Mouse (Mus musculus): Measurements from ENCODE around the gene Pcgf5. TPM values are rescaled to one million over a fixed set of nuclear protein-coding genes. Genes with fewer than 3 reads are reported as not detected.

The Pcgf5 gene
- total RNA-seq, 2 experiments from 2014 or later = 68.8 to 76.0 TPM

DNA sequence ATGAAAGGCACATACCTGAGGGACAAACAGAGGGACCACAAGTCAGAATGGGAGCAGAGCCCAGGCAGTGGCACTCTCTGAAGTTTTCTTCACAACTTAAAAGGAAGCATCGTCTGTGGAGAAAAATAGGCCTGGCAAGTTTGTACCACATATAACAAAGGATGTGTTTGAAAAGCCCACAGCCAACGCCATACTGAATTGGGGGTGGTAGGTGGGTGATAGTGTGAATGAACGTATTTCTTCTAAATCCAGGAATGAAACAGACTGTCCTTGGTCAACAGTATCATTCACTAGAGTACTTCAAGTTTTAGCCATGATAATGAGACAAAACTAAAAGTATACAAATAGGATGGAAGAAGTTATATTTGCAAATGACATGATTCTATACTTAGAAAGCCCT is 123.2 kb downstream of the Pcgf5 start:
- DNase-seq = no peak
- intact Hi-C loops (cut with DNase I) = loop anchor here (5.0 to 10.0 kb wide), 2 partner anchors 61 to 453 kb away; partner anchors contain the start of gene Btaf1

- DNase-seq = no peak
- intact Hi-C loops (cut with DNase I) = loop anchor here (10.0 kb wide), 1 partner anchor 448 kb away; the partner anchor contains the start of gene Btaf1
Measured at GRCm38 (mm10) chr19:36476596-36476995, 128.5 kb downstream of the Pcgf5 start.

DNA sequence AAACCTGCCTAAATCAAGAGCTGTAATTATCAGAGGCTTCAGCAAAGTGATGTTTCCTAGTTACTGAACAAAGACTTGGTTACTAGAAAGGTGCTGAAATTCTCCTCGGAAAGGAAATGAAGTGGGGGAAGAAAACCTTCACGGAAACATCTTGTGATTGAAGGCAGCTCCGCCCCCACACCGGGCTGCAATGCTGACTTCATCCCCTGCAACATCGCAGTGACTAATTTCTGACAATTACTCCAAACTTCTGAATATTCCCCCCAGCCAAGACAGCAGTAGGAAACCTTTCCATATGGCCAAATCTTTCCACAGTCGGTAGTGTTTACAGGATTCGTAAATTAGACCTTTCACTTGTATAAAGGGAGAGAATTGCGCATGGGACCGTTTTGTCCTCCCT is 129.0 kb downstream of the Pcgf5 start:
- no peak for DNase-seq
- intact Hi-C loops (cut with DNase I) = loop anchor here (10.0 kb wide), 1 partner anchor 448 kb away; the partner anchor contains the start of gene Btaf1

DNA sequence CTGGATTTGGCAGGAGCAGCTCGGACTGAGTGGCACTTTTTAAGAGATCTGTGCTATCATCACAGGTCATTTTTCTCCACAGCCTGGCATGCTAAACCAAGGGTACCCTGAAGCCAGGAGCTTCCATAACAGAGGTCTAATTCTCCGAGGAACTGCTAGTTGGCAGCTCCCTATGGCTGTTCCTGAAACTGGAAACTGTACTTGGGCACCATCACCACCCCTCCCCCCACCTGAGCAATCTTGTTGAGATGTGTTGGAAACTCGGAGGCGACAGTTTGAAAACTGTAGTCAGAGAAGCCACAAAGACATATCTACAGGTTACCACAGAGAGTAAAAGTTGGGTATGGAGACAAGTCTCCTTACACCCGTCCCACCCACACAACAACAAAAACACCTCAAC is 129.6 kb downstream of the Pcgf5 start:
- no peak for DNase-seq
- intact Hi-C loops (cut with DNase I) = loop anchor here (10.0 kb wide), 1 partner anchor 447 kb away; the partner anchor contains the start of gene Btaf1

GRCm38 (mm10) chr19:36490911-36491310 is 142.8 kb downstream of the Pcgf5 start:
- intact Hi-C loops (cut with DNase I) = no loop called here
- no peak for DNase-seq

- intact Hi-C loops (cut with DNase I) = no loop called here
Measured at GRCm38 (mm10) chr19:36495555-36495954, 147.4 kb downstream of the Pcgf5 start.

GRCm38 (mm10) chr19:36496532-36496931 is 148.4 kb downstream of the Pcgf5 start:
- no peak for DNase-seq
- intact Hi-C loops (cut with DNase I) = no loop called here

More at GRCm38 (mm10) chr19:36495555-36495954, 147.4 kb downstream of the Pcgf5 start:
- no peak for DNase-seq

DNA sequence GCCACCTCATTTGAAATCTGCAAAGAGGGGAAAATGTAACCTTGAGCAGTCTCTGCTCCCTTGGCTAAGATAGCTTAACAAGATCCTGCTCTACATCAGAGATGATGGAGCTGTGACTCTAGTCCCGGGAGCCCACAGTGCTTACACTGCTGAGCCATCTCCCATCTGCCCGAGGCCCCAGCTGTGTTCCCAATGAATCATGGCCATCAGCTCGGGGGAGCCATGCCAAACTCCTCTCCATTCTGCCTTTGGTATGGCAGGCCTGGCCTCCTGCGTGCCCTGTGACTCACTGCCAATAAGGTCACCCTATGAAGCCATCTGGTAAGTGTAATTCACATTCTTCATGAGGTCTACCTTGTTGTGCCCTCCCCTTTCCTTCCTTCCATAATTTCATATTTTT is 149.0 kb downstream of the Pcgf5 start:
- intact Hi-C loops (cut with DNase I) = no loop called here
- no peak for DNase-seq

DNA sequence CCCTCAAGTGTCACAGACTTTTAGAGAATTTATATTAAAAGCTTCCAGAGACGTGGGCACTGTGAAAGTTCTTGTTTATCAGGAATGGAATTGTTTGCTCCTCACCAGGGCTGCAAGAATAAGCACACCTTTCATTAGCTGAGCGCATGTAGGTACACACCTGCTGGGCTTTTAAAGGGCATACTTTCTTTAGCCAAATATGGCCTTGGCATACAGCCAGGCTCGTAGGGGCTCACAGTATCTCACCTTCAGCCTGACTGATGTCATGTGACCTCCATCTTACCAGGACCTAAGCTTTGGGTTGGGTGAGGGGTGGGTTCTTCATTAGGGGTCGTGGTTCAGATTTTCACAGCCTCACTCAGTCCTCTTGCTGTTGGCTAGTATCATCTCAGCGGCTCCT is 149.6 kb downstream of the Pcgf5 start:
- no peak for DNase-seq
- intact Hi-C loops (cut with DNase I) = no loop called here

DNA sequence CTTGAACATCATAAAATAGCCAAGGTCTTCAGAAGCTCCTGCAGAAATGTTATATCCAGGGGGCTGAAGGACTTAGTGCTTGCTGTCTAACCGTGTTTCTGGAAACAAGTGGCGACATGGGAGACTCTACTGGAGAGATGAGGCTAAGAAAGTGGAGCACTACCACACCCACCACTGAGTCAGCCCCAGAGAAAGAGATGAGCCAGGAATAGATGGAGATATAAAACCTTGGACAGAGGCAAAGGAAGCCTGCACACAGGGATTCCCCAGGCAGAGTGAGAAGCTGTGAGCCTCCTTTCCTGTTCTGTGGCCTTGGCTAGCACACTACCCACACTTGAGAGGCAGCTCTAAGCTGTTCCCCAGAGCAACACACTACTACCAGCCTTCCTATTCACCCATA is 156.6 kb downstream of the Pcgf5 start:
- DNase-seq = no peak
- intact Hi-C loops (cut with DNase I) = no loop called here

Other genes with a start within 250 kb of the Pcgf5 start
- gene Ankrd1, start 228.2 kb upstream of the Pcgf5 start, total RNA-seq (2021) = 100 to 1,000 TPM; 424 to 684 TPM
- 1 to 10 TPM; 1.6 to 2.5 TPM for gene Hectd2, start 206.3 kb downstream of the Pcgf5 start, total RNA-seq (2021)

Data from heart, postnatal 36 days (tissue).